Mouse (Mus musculus): ENCODE measurements around the gene Adam1a.
A peak's percentile ranks its signal among the peaks of the same experiment; 100 is the strongest.

The Adam1a gene

DNA sequence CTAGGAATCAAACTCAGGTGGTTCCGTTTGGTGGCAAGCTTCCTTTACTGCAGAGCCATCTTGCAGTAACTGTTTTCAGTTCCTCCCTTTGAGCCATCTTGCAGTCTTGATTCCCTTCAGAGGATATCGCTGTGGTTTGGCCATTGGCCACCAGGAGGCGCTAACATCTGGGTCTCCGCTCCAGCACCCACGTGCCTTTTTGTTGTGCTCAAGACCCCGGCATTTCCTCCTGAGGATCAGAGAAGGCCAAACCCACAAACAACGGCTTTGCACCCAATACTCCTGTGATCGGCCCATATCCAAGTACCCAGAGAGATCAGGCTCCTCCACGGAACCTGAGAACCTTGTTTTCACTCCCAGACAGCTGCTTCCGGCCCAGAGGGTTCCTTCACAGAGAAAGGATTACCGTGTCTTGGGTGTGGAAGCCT, 19.2 kb upstream of the Adam1a start:
- peak; percentile 90 for DNase-seq (ENCODE audit: low spot score)

DNA sequence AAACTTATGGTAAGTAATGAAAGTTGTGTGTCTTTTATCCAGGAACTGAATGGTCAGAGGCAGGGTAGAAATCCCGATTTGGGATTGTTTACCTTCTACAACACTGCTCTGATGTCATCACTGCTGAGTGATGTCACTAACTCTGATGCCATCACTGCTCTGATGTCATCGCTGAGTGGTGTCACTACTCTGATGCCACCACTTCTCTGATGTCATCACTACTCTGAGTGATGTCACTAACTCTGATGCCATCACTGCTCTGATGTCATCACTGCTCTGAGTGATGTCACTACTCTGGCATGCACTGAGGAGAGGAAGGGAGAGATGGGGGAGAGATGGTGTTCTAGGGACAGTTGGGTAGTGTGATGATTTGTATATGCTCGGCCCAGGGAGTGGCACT, 17.2 kb upstream of the Adam1a start:
- no peak for DNase-seq (ENCODE audit: low spot score)

DNA sequence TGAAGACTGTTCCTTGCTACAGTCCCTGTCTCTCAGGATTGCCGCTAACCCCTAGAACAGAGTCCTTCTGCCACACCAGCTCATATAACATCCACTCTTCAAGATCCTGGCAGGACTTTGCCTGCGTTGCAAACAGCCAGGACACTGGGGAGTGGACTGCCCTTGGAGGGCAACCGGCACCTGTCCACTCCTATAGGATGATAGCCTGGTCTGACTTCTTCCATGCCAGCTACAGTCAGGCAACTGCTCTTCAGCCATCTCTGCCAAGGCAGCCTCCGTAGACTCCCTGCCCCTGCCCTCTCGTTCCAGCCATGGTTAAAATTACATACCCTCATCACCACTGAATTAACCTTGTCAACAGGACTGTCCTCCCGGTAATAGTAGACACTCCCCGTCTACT, 3.9 kb upstream of the Adam1a start:
- no peak for DNase-seq (ENCODE audit: low spot score)

DNA sequence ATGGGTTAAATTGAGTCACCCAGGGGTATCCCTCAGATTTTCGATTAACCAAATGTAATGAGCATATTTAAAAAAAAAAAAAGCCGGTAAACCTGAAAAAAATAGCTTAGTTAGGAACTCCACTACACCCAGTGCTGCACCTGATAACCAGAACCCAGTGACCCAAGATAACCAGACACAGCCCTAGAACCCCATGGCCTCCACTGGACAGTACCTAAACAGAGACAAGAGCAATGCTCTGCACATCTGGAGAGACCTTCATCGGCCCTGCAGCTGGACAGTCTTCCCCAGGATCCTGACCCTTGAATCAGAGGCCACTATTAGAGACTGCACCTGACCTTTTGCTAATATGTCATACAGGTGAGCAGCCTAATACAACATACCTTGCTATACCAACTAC, 1.8 kb upstream of the Adam1a start:
- no peak for DNase-seq (ENCODE audit: low spot score)

DNA sequence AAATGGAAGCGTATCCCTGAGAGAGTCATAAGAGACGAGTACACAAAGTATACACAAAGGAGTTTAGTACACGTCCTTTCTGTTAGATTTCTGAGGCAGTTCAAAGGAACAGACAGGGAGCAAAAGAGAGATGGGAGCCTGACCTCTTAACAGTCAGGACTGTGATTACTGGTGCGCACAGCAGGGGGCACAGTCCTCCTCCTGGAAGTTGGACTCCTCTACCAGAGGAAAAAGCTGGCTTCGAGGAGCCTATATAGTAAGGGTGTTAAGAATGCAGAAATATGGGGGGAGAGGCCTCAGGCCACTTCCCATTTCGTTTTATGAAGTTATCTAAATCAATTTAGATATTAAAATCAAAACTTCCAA, 1.2 kb upstream of the Adam1a start:
- peak; percentile 52 for DNase-seq (ENCODE audit: low spot score)

DNA sequence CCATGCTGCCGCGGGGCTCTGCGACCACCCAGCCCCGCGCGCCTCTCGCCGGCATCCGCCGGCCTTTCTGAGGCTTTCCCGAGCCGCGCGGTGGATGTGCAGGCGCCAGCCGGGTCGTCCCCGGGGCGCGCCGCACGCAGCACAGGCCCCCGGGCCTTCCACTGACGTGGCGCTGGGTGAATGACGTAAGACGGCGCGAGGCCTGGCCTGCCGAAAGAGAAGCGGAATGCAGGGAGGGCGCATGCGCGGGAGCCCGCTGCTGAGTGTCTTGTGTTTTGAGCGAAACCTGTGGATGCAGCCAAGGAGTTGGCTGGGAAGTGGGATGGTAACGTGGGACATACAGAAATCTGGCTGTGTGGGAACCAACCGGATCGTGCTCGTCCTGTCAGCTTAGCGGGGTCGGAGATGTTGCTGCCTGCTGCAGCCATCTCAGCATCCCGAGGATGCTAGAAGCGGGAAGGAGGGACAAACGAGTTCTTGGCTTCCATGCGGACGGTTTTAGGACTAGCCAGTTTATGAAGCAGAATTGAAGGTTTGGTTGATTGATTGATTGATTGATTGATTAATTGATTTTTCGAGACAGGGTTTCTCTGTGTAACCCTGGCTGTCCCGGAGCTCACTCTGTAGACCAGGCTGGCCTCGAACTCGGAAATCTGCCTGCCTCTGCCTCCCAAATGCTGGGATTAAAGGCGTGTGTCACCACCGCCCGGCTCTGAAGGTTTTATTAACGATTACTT, 679 bp upstream of the Adam1a start, which contains the start of gene Mapkapk5:
Gene Mapkapk5 (minus strand): TSS at position 113 of the 737 bp plus-strand sequence.
- DNase-seq (ENCODE audit: low spot score), result peak; percentile 96

DNA sequence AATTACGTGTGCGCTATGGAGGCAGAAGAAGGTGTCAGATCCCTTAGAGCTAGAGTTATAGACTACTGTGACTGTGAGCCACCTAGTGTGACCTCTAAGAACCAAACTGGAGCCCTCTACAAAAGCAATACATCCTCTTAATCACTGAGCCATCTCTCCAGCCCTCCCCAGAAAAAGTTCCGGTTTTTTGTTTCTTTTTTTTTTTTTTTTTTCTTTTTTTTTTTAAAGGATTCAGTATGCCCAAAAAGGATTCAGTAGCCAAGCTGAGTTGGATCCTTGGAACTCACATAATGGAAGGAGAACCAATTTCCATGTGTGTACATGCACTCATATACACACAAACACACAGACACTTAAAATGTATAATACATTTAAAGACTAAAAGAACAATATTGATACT, 1.9 kb downstream of the Adam1a start:
- no peak for DNase-seq (ENCODE audit: low spot score)

DNA sequence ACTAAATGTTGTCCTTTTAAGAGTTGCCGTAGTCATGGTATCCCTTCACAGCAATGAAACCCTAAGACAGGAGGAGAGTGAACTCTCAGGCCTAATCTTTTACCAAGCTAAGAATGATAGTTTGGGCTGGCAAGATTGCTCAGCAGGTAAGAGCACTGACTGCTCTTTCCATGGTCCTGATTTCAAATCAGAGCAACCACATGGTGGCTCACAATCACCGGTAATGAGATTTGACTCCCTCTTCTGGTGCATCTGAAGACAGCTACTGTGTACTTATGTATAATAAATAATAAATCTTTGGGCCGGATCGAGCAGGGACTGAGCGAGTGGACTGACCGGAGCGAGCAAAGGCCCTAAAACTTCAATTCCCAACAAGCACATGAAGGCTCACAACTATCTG, 4.0 kb downstream of the Adam1a start:
- DNase-seq (ENCODE audit: low spot score), result no peak

DNA sequence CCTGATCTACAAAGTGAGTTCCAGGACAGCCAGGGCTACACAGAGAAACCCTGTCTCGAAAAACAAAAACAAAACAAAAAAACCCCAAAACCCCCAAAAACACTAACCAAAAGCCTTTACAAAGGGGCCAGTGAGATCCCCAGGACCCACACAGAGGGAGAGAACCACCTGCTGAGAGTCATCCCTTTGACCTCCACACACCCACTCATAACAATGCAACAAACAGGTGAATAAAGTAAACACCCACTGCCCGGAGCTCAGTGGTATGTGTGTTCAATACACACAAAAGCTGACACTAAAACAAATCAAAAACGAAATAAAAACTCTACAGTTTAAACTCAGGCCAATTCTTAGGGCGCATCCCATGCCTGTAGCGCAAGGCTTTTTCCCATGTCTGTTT, 5.2 kb downstream of the Adam1a start:
- DNase-seq (ENCODE audit: low spot score), result no peak

DNA sequence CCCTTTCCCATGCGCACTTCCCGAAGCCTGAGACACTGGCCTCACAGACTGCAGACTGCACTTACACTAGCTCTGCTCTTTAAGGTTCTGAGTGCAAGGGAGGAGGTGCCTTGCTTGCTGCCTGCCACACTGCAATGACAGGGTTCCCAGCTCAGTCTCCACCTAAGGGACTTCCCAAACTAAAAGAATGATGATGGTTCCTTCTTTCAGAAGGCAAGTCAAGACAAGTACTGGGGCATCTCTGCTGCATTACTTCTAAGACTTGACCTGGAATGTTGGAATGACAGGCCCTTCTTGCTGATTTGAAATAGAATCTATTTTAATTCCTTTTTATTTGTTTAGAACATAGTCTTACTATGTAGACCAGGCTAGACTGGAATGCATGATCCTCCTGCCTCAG, 7.7 kb downstream of the Adam1a start:
- no peak for DNase-seq (ENCODE audit: low spot score)

DNA sequence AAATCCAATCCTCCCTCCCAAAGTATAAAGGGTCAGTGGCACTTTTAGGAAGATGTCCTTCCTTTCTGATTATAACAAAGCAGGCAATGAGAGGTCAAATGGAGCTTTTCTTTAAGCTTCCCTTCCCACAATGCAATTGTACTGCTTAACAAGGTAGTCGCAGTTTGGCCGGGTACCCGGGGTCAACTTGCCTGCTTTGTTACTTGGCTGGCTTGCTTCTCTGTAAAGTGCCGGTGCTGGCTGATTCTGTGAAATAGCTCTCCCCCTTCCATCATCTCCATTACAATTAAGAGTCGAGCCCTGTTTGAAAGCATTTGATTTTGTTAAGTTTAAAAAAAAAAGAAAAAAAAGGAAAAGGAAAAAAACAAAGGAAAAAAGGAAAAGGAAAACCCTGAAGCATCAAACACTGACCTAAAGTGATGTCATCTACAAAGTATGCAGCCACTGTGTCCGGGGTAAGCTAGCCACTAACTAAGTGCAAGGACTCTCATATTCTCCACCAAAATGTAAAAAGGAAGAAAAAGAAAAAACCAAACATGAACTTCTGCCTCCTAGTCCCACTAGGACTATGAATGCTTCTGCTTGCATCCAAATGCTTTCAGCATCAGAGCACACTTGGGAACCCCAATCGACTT, 8.2 kb downstream of the Adam1a start:
- no peak for DNase-seq (ENCODE audit: low spot score)

DNA sequence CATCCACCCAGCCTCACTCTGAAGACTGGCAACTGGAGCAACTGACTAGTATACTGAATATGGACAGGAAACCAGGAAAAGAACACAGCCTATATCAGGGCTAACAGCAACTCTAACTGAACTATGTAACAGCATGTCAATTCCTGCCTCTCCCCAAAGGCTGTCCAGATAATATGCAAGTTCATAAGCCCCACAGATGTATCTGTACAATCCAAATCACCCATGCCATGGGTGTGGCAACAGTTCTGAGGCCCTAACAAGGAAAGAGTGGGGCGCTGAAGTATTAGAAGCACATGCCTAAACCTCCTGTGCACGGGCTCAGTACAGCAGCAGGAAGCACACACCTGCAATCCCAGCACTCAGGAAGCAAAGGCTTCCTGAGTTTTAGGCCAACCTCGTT, 10.2 kb downstream of the Adam1a start:
- no peak for DNase-seq (ENCODE audit: low spot score)

DNA sequence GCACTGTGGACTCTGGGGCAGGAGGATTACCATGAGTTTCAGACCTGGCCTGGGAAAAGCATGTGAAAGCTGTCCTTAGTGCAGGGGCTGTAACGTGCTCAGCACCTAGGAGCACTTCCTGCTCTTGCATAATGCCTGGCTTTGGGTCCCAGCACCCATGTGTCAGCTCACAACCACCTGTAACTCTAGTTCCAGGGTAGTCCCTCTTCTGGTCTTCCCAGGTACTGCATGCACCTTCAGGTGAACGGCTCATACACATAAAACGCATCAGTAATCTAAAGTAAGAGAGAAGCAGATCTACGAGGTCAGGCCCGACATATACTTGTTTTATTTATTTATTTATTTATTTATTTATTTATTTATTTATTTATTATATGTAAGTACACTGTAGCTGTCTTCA, 10.8 kb downstream of the Adam1a start:
- peak; percentile 16 for DNase-seq (ENCODE audit: low spot score)

DNA sequence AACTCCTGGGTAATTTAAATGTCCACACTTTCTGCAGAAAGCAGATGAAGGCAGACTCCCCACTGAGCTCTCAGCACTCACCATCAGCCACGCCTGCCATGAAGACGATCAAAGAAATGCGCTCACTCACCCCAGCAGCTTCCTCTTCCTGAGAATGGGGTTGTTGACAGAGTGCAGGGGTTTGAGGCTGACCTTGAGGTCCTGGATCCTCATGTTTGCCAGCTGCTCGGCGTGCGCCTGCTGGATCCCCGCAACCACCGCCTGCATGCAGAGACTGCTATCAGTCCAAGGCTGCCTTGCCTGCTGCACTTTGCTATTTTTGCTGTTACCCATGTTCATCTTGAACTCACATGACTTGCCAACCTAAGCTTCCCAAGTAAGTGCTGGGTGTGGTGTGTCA, 18.3 kb downstream of the Adam1a start:
- DNase-seq (ENCODE audit: low spot score), result no peak

DNA sequence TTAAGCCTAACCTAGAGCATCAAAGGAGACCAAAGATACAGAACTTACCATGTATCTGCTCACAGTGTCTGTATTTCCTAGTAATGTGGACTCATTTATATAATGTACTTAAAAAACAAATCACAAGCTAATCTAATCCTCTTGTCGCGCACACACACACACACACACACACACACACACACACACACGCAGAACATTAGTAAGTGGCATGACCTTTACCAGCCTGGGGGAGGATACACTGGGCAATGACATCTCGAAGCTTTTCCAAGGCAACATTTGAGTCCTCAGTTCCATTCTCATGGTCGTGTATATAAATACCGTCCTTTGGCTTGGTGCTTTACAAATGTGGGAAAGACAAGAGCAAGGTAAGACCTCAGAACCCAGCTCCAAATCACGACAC, 18.8 kb downstream of the Adam1a start:
- no peak for DNase-seq (ENCODE audit: low spot score)

DNA sequence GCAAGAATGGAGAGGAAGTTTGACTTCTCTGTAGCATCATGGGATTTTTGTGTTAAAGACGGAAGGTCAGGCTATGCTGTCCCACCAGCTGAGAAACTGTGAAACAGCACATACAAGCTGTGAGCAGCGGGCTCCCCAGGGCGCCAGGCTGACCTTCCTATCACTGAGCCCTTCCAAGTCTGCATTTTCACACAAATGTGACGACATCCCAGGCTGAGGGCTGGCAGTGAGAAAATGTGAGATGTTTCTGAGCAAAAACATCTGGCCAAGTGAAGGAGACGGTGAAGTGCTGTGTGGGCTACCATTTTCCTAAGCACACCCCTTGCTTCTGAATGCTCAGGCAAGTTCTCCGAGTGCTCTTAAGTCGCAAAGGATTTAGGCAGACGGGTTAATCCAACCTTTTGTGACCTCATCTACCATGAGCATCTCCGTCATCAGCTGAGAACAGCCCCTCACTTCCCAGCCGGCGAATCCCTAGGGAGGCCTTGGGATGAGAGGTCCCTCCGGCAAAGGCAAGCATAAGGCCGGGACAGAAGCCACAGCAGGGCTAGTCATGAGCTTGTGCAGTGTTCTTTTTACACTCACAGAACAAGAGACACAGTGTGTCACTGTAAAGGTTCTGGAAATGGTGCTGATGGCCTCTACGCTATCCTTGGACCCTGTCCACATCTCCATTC, 19.4 kb downstream of the Adam1a start:
- DNase-seq (ENCODE audit: low spot score), result no peak

DNA sequence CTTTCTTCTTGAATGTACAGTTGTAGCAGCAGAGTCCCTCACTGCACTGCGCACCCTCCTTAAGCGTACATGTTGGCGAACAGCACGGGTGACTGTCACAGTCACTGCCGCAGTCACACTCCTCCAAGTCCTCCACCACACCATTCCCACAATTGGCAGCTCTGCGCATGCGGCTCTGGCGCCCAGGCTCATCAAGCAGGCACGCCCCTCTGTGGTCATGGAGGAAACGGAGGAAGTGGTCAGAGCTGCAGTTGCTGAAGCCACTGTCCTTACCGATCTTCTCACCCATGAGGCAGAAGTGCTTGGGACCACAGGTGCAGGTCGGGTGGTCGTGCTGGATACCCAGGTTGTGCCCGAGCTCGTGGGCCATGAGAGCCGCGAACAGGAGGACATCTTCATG, 25.5 kb downstream of the Adam1a start:
- peak; percentile 20 for DNase-seq (ENCODE audit: low spot score)

DNA sequence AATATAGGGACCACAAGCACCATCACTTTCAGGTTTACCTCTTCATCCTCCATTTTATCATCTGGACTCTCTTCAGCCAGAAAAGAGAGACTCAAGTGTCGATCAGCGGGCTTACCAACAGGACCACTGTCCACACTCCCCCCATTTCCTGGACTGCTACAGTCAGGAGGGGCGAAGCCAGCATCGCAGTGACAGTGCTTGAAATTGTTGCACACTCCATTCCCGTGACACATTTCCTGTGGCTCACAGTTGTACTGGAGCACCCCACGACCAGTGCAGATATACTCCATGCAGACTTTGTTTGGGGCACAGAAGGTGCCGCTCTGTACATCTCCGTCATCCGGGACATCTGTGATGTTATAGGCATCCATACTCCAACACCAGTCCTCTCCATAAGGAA, 26.3 kb downstream of the Adam1a start:
- no peak for DNase-seq (ENCODE audit: low spot score)

DNA sequence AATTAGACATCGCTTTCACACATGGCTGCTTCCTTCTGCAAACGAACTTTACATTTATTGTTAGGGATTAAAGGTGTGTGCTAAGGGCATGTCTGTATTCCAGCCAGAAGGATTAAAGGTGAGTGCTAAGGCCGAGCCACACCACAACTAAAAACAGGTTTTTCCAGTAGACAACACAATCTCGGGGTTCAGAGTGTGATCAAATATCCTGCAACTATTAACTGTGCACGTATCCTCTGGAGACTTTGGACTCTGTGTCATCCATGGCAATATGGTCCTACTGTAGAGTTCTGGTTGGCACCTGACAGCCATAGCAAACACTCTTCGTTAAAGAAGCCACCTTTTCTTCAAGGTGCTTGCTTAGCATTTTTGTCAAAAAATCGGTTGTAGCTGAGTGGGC, 35.3 kb downstream of the Adam1a start:
- DNase-seq (ENCODE audit: low spot score), result no peak

DNA sequence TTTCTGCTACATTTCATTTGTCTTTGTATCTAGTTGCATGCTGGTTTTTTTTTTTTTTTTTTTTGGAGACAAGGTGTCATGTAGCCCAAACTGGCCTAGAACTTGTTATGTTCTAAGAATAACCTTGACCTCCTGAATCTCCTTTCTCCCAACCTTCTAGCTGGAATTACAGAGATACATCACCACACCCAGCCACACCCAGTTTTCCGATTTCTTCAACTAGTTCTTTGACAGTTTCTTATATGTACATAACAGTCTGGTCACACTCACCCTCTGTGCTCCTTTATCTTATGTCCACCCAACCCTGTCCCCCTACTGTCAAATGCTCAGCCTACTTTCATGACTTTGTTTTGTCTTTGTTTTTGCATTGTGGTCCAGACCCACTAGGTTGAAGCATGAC, 38.4 kb downstream of the Adam1a start:
- no peak for DNase-seq (ENCODE audit: low spot score)

DNA sequence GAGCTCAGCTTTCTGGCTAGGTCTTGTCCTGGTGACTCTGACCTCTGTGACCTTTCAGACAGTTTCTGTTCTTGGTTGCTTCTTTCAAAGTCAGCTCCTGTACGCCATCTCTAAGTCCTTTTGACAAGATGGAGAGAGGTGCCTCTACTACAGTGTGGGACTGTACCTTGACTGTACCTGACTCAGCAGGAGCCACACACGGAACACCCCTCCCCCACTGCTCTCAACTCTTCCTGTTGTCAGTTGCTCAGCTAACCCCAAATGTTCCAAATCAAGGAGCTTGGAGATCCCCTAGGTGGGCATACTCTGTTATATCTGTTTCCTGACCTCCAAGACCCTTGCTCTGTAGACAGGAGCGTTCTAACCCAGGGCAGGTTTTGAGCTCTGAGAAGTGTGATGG, 42.1 kb downstream of the Adam1a start, which contains the start of gene Adam1b:
Gene Adam1b (minus strand): TSS at position 205 of the 400 bp plus-strand sequence.
- DNase-seq (ENCODE audit: low spot score), result no peak

DNA sequence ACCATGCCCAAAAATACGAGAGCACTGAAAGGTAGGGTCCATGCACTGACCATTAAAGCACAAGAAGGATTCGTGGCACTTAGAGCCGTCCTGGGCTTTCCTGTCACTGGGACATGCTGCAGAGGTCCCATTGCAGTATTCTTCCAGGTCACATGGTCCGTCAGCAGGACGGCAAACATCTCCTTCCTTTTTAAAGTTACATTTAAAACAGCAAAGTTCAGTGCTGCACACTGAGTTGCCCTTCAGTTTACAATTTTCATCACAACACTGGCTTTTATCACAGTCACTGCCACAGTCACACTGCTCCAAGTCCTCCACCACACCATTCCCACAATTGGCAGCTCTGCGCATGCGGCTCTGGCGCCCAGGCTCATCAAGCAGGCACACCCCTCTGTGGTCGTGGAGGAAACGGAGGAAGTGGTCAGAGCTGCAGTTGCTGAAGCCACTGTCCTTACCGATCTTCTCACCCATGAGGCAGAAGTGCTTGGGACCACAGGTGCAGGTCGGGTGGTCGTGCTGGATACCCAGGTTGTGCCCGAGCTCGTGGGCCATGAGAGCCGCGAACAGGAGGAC, 43.8 kb downstream of the Adam1a start:
- peak; percentile 6 for DNase-seq (ENCODE audit: low spot score)

DNA sequence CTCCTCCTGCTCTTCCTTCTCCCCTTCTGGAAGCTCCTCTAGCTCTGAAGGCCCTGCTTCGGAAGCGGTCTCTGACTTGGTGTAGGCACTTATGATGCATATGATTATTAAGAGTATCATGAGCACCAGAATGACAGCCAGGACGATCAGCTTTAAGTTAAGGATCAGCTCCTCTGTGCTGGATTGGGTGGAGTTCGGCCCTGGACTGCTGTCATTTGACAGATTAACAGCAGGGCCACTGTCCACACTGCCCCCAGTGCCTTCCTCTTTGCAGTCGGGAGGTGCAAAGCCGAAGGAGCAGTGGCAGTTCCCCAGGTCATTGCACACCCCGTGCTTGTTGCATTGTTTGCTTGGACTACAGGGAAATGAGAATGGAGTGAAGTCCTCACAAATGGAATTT, 44.6 kb downstream of the Adam1a start:
- no peak for DNase-seq (ENCODE audit: low spot score)

All from T-cell, adult 2 months (primary cell).